Mouse (Mus musculus) kidney, adult 2 months (tissue): ENCODE results near the gene Fam155a. TPM values are rescaled to one million over a fixed set of nuclear protein-coding genes. Genes with fewer than 3 reads are reported as not detected.

Experiments
- DNase-seq: peaks from one replicate; pipeline ENCODE4 v3.0.0; 2021
- H3K27ac ChIP-seq: fragments of 200-500 bp; 2 replicates; pipeline ENCODE4 v1.5.1; 2012; ENCODE audit warnings: low read depth, low read length, control low read depth, inconsistent platforms; ENCODE audit not compliant: insufficient read depth
- H3K27me3 ChIP-seq: fragments of 200-500 bp; replicated peaks from 2 replicates; pipeline ENCODE4 v1.6.1; 2012; ENCODE audit warnings: mild to moderate bottlenecking, moderate library complexity, low read length, inconsistent platforms; ENCODE audit not compliant: control insufficient read depth, insufficient read depth
- H3K36me3 ChIP-seq: fragments of 200-500 bp; 2 replicates; pipeline ENCODE4 v1.6.1; 2012; ENCODE audit warnings: mild to moderate bottlenecking, moderate library complexity, low read length, inconsistent platforms; ENCODE audit not compliant: control insufficient read depth, insufficient read depth
- H3K4me1 ChIP-seq: fragments of 200-500 bp; 2 replicates; pipeline ENCODE4 v1.6.1; 2011; ENCODE audit warnings: low read length; ENCODE audit not compliant: control insufficient read depth, insufficient read depth
- H3K4me3 ChIP-seq: fragments of 200-500 bp; 2 replicates; pipeline ENCODE4 v1.5.1; 2011; ENCODE audit warnings: mild to moderate bottlenecking, low read depth, low read length, control low read depth; ENCODE audit not compliant: insufficient read depth
- CTCF ChIP-seq: fragments of 200-500 bp; conservative IDR thresholded peaks from 2 replicates; pipeline ENCODE4 v1.5.1; 2011; ENCODE audit warnings: low read depth, mild to moderate bottlenecking, control low read depth, low read length, moderate library complexity, mixed read lengths; ENCODE audit not compliant: insufficient read depth, insufficient read length
- POLR2A ChIP-seq: fragments of 200-500 bp; IDR thresholded peaks from one replicate; pipeline ENCODE4 v1.6.1; 2011; ENCODE audit warnings: low read depth, low read length, control low read depth
- WGBS: fragments of 180-500 bp; shearing (Covaris S2); methylation state at CpG from one replicate; pipeline ENCODE4 v1.1.7; 2018; 5-methylcytosine and 5-hydroxymethylcytosine counted together
- polyA plus RNA-seq: library from polyadenylated mRNA; depleted of rRNA; stranded (reverse); fragments of >200 nt; gene quantifications from 2 replicates; pipeline ENCODE4 v1.2.3, GENCODE M21; 2012; rRNA removed

The Fam155a gene
- polyA plus RNA-seq, 1 experiment = 0.08 TPM

GRCm38 (mm10) chr8:9158652-9159051 lies 612.3 kb downstream of the Fam155a start:
- no peak for TF ChIP-seq CTCF
- H3K27me3 ChIP-seq = no peaks in the 10 kb centered on the region
- H3K36me3 ChIP-seq = no peaks in the 10 kb centered on the region
- H3K4me3 ChIP-seq = no peak overlapping the region
- 88% methylated on average over 13 of the region's 13 CpGs for WGBS
- no peak overlapping the region for H3K27ac ChIP-seq
- DNase-seq = no peak
- H3K4me1 ChIP-seq = no peaks in the 10 kb centered on the region; the same call in 1 of the 2 replicates

- Histone ChIP-seq H3K4me3 (no peak overlapping the region), H3K27me3 (no peaks in the 10 kb centered on the region), H3K27ac (no peak overlapping the region), H3K36me3 (no peaks in the 10 kb centered on the region), H3K4me1 (no peaks in the 10 kb centered on the region; the same call in 1 of the 2 replicates)
- DNase-seq = no peak
- no peak for TF ChIP-seq POLR2A
- TF ChIP-seq CTCF = no peak
- 36% methylated on average over 23 of the region's 23 CpGs for WGBS
These were observed 613.7 kb downstream of the Fam155a start for GRCm38 (mm10) chr8:9157141-9157781.

Other genes starting within 250 kb of the Fam155a start
- not detected in 2 replicates for gene Gm10217, start 93.1 kb upstream of the Fam155a start, polyA plus RNA-seq
- 2.0 and 2.2 TPM in 2 replicates for gene Lig4, start 206.5 kb upstream of the Fam155a start, polyA plus RNA-seq
- 5.3 and 6.3 TPM in 2 replicates for gene Abhd13, start 206.5 kb upstream of the Fam155a start, polyA plus RNA-seq
- 2.0 and 2.4 TPM in 2 replicates for gene Tnfsf13b, start 235.3 kb upstream of the Fam155a start, polyA plus RNA-seq